Mouse (Mus musculus) brain, adult 2 months (tissue): Measurements from ENCODE around the gene Cxcr5.
"Not testable (repeated sequence)": the region's sequence is repeated elsewhere in the genome, so short reads cannot be mapped to it uniquely, and the experiment has no call there.

Experiments
- DNase-seq: peaks from one replicate; pipeline ENCODE4 v3.0.0; 2011; ENCODE audit warnings: low read depth, low spot score

Cxcr5 gene

GRCm38 (mm10) chr9:44587262-44588160, 25.8 kb upstream of the Cxcr5 start:
- DNase-seq, result no peak

GRCm38 (mm10) chr9:44586640-44587261, 25.1 kb upstream of the Cxcr5 start:
- DNase-seq, result no peak

- DNase-seq, result no peak
These were observed 20.7 kb upstream of the Cxcr5 start for GRCm38 (mm10) chr9:44582390-44582789.

GRCm38 (mm10) chr9:44581423-44581822, 19.7 kb upstream of the Cxcr5 start:
- DNase-seq, result no peak

GRCm38 (mm10) chr9:44580085-44580484, 18.4 kb upstream of the Cxcr5 start:
- no peak for DNase-seq

- no peak for DNase-seq
These were observed 17.7 kb upstream of the Cxcr5 start for GRCm38 (mm10) chr9:44579392-44579791.

- DNase-seq, result not testable (repeated sequence)
These were observed 14.4 kb upstream of the Cxcr5 start for GRCm38 (mm10) chr9:44576046-44576445.

- no peak for DNase-seq
These were observed 13.4 kb upstream of the Cxcr5 start for GRCm38 (mm10) chr9:44575095-44575494.

GRCm38 (mm10) chr9:44573306-44573705, 11.6 kb upstream of the Cxcr5 start:
- no peak for DNase-seq

GRCm38 (mm10) chr9:44570939-44571382, 9.3 kb upstream of the Cxcr5 start:
- no peak for DNase-seq

GRCm38 (mm10) chr9:44568083-44568455, 6.4 kb upstream of the Cxcr5 start:
- no peak for DNase-seq

GRCm38 (mm10) chr9:44567338-44568082, 5.8 kb upstream of the Cxcr5 start:
- DNase-seq, result peak; percentile 85

- peak; percentile 16 for DNase-seq
These were observed 3.7 kb upstream of the Cxcr5 start for GRCm38 (mm10) chr9:44565367-44565766.

GRCm38 (mm10) chr9:44562936-44563335, 1.3 kb upstream of the Cxcr5 start:
- no peak for DNase-seq

- DNase-seq, result no peak
These were observed 9.5 kb downstream of the Cxcr5 start for GRCm38 (mm10) chr9:44552161-44552560.

- no peak for DNase-seq
These were observed 10.5 kb downstream of the Cxcr5 start for GRCm38 (mm10) chr9:44551138-44551537.

- DNase-seq, result no peak
These were observed 13.1 kb downstream of the Cxcr5 start for GRCm38 (mm10) chr9:44548412-44549152.

- no peak for DNase-seq
These were observed 16.7 kb downstream of the Cxcr5 start for GRCm38 (mm10) chr9:44544986-44545385.

GRCm38 (mm10) chr9:44542364-44542763, 19.3 kb downstream of the Cxcr5 start:
- DNase-seq, result no peak

GRCm38 (mm10) chr9:44540676-44541075, 21.0 kb downstream of the Cxcr5 start:
- no peak for DNase-seq

GRCm38 (mm10) chr9:44539816-44540421, 21.8 kb downstream of the Cxcr5 start:
- DNase-seq, result no peak
